Mouse (Mus musculus) forebrain, embryonic 13.5 days (tissue): ENCODE measurements around the gene Pfn5. TPM values are rescaled to one million over a fixed set of nuclear protein-coding genes. Genes with fewer than 3 reads are reported as not detected.
"Not testable (repeated sequence)": the region's sequence is repeated elsewhere in the genome, so short reads cannot be mapped to it uniquely, and the experiment has no call there.

ENCODE experiments used
- ATAC-seq: fragments of 200-750 bp; cut with Nextera tagmentation; 2 replicates; pipeline ENCODE4 v1.8.0; 2017
- H3K27ac ChIP-seq: fragments of 300-500 bp; sonication (generic); 2 replicates; pipeline ENCODE4 v1.5.1; 2015; ENCODE audit warnings: inconsistent platforms, mild to moderate bottlenecking, moderate library complexity
- H3K27me3 ChIP-seq: fragments of 300-500 bp; sonication (generic); 2 replicates; pipeline ENCODE4 v1.6.1; 2015; ENCODE audit warnings: mild to moderate bottlenecking, inconsistent platforms
- H3K36me3 ChIP-seq: fragments of 300-500 bp; sonication (generic); 2 replicates; pipeline ENCODE4 v1.6.1; 2015; ENCODE audit warnings: mild to moderate bottlenecking, inconsistent platforms; ENCODE audit not compliant: poor library complexity, severe bottlenecking
- H3K4me1 ChIP-seq: fragments of 300-500 bp; sonication (generic); 2 replicates; pipeline ENCODE4 v1.6.1; 2015; ENCODE audit warnings: inconsistent platforms
- H3K4me2 ChIP-seq: fragments of 300-500 bp; sonication (generic); 2 replicates; pipeline ENCODE4 v1.6.1; 2015; ENCODE audit warnings: inconsistent platforms, mild to moderate bottlenecking, moderate library complexity
- H3K4me3 ChIP-seq: fragments of 300-500 bp; sonication (generic); 2 replicates; pipeline ENCODE4 v1.5.1; 2015; ENCODE audit warnings: mild to moderate bottlenecking, inconsistent platforms
- H3K9ac ChIP-seq: fragments of 300-500 bp; sonication (generic); 2 replicates; pipeline ENCODE4 v1.6.1; 2015; ENCODE audit warnings: mild to moderate bottlenecking, inconsistent platforms
- H3K9me3 ChIP-seq: fragments of 300-500 bp; sonication (generic); replicated peaks from 2 replicates; pipeline ENCODE4 v1.6.1; 2016; ENCODE audit warnings: inconsistent platforms
- WGBS: fragments of 180-500 bp; shearing (Covaris S2); methylation state at CpG from one replicate; pipeline ENCODE4 v1.1.7; 2015; 5-methylcytosine and 5-hydroxymethylcytosine counted together
- polyA plus RNA-seq: library from polyadenylated mRNA; unstranded; fragments of >200 nt; fragmentation: Nextera tagmentation; extraction: Ambion mirVana; gene quantifications from 2 replicates; pipeline ENCODE4 v1.2.1, GENCODE M21; 2015

Gene Pfn5
- not detected in 2 replicates for polyA plus RNA-seq

GRCm38 (mm10) chrX:95557887-95558286 is at the start of gene Pfn5, which contains the start of gene Asb12:
Gene Pfn5 (plus strand): TSS chrX:95558104.
Gene Asb12 (minus strand): TSS chrX:95557987.
- WGBS: 89% methylated on average over 2 of the region's 2 CpGs
- Histone ChIP-seq H3K27ac (no peak within 1 kb of the TSS), H3K4me1 (no peaks in the 10 kb centered on the region), H3K4me3 (no peak within 1 kb of the TSS), H3K4me2 (no peak within 1 kb of the TSS), H3K27me3 (no peaks in the 10 kb centered on the region), H3K9me3 (no peaks in the 10 kb centered on the region), H3K36me3 (no peaks in the 10 kb centered on the region), H3K9ac (no peak within 1 kb of the TSS)
- ATAC-seq: no peak

GRCm38 (mm10) chrX:95523883-95524282 is 34.0 kb upstream of the Pfn5 start:
- ATAC-seq: no peak
- Histone ChIP-seq H3K27me3 (no peaks in the 10 kb centered on the region), H3K27ac (no peak overlapping the region), H3K9ac (no peak overlapping the region), H3K4me1 (no peaks in the 10 kb centered on the region), H3K36me3 (no peaks in the 10 kb centered on the region), H3K4me2 (no peak overlapping the region), H3K4me3 (no peak overlapping the region), H3K9me3 (no peaks in the 10 kb centered on the region)

GRCm38 (mm10) chrX:95525166-95525565 is 32.7 kb upstream of the Pfn5 start:
- no peak overlapping the region for H3K4me3 ChIP-seq
- H3K27ac ChIP-seq: no peak overlapping the region
- H3K36me3 ChIP-seq: no peaks in the 10 kb centered on the region
- no peak for ATAC-seq
- no peak overlapping the region for H3K4me2 ChIP-seq
- no peaks in the 10 kb centered on the region for H3K4me1 ChIP-seq
- no peaks in the 10 kb centered on the region for H3K9me3 ChIP-seq
- WGBS: 90% methylated on average over 2 of the region's 2 CpGs
- H3K9ac ChIP-seq: no peak overlapping the region
- H3K27me3 ChIP-seq: no peaks in the 10 kb centered on the region

GRCm38 (mm10) chrX:95535493-95535892 is 22.4 kb upstream of the Pfn5 start:
- H3K36me3 ChIP-seq, H3K27ac ChIP-seq, H3K4me1 ChIP-seq, H3K27me3 ChIP-seq, H3K4me2 ChIP-seq, H3K9ac ChIP-seq, H3K9me3 ChIP-seq, H3K4me3 ChIP-seq, ATAC-seq: not testable (repeated sequence)
- WGBS: 92% methylated on average over 2 of the region's 2 CpGs

- WGBS: 79% methylated on average over 4 of the region's 4 CpGs
- H3K36me3 ChIP-seq: no peaks in the 10 kb centered on the region
- H3K4me3 ChIP-seq: no peak overlapping the region
- no peak overlapping the region for H3K9ac ChIP-seq
- H3K27me3 ChIP-seq: no peaks in the 10 kb centered on the region
- no peak overlapping the region for H3K4me2 ChIP-seq
- no peaks in the 10 kb centered on the region for H3K9me3 ChIP-seq
- H3K27ac ChIP-seq: no peak overlapping the region
- H3K4me1 ChIP-seq: no peaks in the 10 kb centered on the region
- ATAC-seq: no peak
Observed at GRCm38 (mm10) chrX:95554321-95554720, 3.6 kb upstream of the Pfn5 start.

- H3K36me3 ChIP-seq: no peaks in the 10 kb centered on the region
- H3K4me3 ChIP-seq: no peak overlapping the region
- H3K4me1 ChIP-seq: no peaks in the 10 kb centered on the region
- H3K9ac ChIP-seq: no peak overlapping the region
- no peaks in the 10 kb centered on the region for H3K27me3 ChIP-seq
- ATAC-seq: no peak
- H3K27ac ChIP-seq: no peak overlapping the region
- 89% methylated on average over 5 of the region's 5 CpGs for WGBS
- H3K4me2 ChIP-seq: no peak overlapping the region
- H3K9me3 ChIP-seq: no peaks in the 10 kb centered on the region
Observed at GRCm38 (mm10) chrX:95600609-95601008, 42.7 kb downstream of the Pfn5 start.

Other genes starting within 250 kb of the Pfn5 start
- 9.7 and 11.3 TPM in 2 replicates for gene Amer1, start 113.2 kb upstream of the Pfn5 start, polyA plus RNA-seq
- gene Asb12, start 117 bp upstream of the Pfn5 start, polyA plus RNA-seq: 0.35 TPM in 1 of 2 replicates, not detected in the other
- gene Zc4h2, start 100.4 kb downstream of the Pfn5 start, polyA plus RNA-seq: 74.4 and 75.8 TPM in 2 replicates
- 2.1 and 2.2 TPM in 2 replicates for gene Zc3h12b, start 153.6 kb downstream of the Pfn5 start, polyA plus RNA-seq